Mouse (Mus musculus): ENCODE results near the gene Supt6.

The Supt6 gene

DNA sequence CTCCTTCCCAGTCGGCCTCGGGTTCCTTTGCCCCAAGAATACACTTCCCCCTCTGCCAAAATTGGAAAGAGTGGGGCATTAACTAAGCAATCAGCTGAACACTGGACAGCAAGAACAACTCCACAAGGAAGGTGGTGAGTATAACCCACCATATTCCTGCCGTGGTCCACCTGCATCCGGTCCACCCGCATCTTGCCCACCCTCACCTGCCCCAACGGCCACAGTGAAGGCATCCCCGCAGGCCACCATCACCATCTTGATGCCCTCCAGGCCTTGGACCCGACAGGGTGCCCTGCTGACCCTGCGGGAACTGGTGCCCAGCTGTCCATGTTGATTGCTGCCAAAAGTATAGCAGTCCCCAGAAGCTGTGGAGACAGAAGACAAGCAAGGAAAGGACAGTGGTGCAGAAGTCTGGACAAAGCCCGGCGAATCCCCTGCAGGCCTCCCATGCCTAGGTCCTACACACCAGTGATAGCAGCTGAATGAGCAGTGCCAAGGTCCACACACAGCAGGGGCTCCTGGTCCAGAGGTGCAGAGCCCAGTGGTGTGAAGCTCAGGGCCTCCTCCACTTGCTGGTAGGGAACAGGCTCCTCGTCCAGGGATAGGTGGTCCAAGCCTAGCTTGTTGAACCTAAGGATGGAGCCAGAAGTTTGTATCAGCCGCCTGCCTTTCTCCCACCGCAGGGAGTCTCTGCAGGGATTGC lies 78.4 kb downstream of the Supt6 start:
- DNase-seq (ENCODE audit: extremely low read depth, low read depth, low spot score) = no peak

DNA sequence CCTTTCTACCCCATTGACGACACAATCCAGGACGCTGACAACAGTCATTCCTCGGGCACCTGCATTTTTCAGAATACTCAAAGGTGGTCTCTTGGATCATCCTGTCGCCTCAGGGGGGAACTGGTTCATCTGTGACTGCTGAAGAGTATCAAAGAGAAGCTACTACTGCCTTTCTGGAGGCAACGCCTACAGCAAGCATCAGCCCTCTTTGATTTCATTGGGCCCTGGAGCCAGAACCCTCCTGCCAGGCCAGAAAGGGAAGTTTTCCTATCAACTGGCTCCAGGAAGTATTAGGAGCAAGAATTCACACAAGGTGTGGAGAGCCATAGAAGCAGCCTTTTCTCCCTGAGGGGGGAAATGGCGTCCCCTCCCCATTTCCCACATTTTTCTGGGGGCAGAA lies 79.1 kb downstream of the Supt6 start:
- DNase-seq (ENCODE audit: extremely low read depth, low read depth, low spot score) = no peak

- no peak for DNase-seq (ENCODE audit: extremely low read depth, low read depth, low spot score)
These were observed 79.6 kb downstream of the Supt6 start for GRCm38 (mm10) chr11:78166161-78166560.

GRCm38 (mm10) chr11:78165761-78166109 lies 80.1 kb downstream of the Supt6 start:
- no peak for DNase-seq (ENCODE audit: extremely low read depth, low read depth, low spot score)

DNA sequence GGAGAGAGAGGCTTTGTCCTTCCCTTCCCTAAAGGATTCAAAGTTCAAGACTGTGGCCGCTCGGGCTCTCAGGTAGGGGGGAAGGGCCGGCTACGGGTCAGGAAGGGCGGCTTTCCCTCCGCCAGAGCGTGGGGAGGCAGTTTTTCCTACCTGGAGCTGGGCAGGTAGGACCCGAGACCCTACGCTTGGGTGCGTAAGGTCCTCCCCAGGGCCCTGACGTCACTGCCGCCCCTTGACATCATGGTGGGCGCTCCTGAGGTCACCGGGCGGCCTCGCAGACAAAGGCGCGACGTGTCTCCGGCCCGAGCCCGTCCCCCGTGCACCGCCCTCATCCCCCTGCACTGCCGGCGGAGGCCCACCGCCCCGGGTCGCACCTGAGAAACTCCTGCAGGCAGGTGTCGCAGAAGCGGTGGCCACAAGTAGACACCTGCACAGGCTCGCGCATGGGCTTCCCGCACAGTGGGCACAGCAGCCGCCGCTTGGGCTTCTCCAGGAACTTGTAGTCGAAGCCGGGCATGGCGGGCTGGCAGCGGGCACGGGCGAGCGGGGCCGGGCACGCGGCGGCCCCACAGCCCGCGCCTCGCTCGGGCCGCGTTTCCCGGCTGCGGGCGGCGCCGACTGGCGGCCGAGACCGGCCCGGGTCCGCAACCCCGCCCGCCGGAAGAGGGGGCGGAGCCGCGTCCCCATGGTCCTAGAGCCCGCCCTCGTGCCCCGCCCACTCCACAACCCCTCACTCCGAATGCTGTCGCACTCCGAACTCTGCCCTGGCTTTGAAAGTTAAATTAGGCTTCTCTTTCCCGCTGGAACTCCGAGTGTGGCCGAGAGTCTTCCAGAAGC lies 80.6 kb downstream of the Supt6 start, which contains the start of gene Traf4:
Gene Traf4 (minus strand): TSS at position 666 of the 837 bp plus-strand sequence.
- DNase-seq (ENCODE audit: extremely low read depth, low read depth, low spot score) = no peak

GRCm38 (mm10) chr11:78164604-78164923 lies 81.2 kb downstream of the Supt6 start:
- DNase-seq (ENCODE audit: extremely low read depth, low read depth, low spot score) = no peak

GRCm38 (mm10) chr11:78163681-78164603 lies 81.8 kb downstream of the Supt6 start:
- no peak for DNase-seq (ENCODE audit: extremely low read depth, low read depth, low spot score)

DNA sequence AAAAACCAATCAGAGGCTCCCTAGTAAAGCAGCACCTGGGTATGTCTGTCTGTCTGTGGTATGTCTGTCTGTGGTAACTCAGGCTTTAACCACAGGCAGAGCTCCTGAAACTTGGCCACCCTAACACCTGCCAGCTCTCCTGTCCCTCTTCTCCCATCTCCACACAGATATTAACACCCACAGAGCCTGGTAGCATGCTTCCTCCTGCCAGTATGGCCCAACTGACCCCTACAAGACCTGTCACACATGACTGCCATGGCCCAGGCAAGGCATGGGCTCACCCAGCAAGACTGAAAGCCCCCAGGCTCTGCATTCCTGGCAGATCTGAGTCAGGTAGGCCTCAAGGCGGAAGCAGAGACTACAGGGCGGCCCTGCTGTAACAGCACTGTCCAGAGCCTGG lies 82.7 kb downstream of the Supt6 start:
- DNase-seq (ENCODE audit: extremely low read depth, low read depth, low spot score) = no peak

DNA sequence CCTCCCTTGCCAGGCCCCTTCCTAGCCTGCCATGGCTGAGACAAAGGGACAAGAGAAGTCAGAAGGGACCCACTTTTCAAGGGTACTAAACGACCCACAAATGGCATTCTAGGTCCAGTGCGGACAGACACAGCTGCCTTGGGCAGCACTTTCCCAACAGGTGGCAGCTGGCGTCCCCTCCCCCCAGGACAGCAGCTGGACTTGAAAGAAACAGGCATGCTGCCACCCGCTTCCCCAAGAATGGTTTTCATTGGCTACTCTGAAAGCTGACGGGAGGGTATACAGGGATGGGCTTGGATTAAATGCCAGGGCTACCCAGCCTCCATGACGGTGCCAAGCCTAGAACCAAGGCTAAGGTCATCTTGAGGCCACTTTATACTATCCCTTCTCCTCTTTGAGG lies 83.3 kb downstream of the Supt6 start:
- no peak for DNase-seq (ENCODE audit: extremely low read depth, low read depth, low spot score)

DNA sequence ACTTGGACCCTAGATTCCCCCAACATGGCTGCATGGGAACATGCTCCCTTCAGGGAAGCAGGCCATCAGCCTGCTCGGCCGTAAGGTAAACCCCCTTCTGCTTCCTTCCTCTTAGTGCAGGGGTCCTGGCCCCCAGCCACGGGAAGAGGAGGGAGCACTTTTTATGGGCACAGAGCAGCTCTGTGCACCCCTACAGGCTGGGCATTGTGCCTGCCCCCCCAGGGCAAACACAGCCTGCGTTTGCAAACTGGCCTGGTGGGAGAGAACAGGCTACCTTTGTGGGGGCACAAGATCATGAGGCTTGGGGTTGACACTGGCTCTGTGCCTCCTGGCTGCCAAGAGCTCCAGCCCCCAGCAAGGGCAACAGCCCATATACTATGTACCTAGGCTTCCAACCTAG lies 83.8 kb downstream of the Supt6 start:
- no peak for DNase-seq (ENCODE audit: extremely low read depth, low read depth, low spot score)

GRCm38 (mm10) chr11:78161169-78161568 lies 84.6 kb downstream of the Supt6 start:
- DNase-seq (ENCODE audit: extremely low read depth, low read depth, low spot score) = no peak

- no peak for DNase-seq (ENCODE audit: extremely low read depth, low read depth, low spot score)
These were observed 85.1 kb downstream of the Supt6 start for GRCm38 (mm10) chr11:78160675-78161074.

GRCm38 (mm10) chr11:78160171-78160570 lies 85.6 kb downstream of the Supt6 start:
- no peak for DNase-seq (ENCODE audit: extremely low read depth, low read depth, low spot score)

DNA sequence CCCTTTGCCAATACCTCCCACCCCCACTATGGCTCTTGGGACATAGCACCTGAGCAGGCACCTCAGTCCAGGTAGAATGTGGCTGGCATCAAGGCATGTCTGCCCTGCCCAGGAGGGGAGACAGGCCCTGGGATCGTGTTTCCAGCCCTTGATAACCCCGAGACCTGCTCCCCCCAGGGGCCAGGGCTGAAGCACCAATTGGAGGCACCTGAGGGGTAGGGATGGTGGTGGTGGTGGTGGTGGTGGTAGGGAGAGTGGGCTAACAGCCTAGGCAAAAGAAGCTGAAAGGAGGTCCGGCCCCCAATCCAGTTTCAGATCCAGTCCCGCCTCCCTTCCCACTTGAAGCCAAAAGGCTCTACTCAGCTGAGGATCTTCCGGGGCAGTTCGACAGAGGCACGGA lies 86.2 kb downstream of the Supt6 start:
- DNase-seq (ENCODE audit: extremely low read depth, low read depth, low spot score) = no peak

DNA sequence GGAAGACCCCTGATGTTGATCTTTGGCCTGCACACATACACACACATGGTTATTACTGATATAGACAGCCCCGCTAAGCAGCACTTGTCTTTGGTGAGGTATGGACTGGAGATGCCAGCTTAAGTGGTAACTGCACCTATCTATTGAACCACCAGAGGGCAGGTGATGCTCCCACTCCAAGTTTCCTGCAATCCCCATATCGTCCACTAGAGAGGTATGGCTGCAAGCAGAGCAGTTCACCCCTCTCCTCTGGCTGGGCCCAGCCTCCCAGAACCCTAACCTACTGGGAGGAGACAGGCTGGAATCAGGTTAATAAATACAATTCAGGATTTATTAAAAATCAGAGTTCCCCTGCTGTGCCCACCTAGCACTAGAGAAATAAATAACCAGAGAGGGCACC lies 86.7 kb downstream of the Supt6 start:
- no peak for DNase-seq (ENCODE audit: extremely low read depth, low read depth, low spot score)

Data from fat pad, adult 2 months (tissue).